Mouse (Mus musculus) spleen, adult 2 months (tissue): Measurements from ENCODE around the gene Gpcpd1.

ENCODE experiments used
- CTCF ChIP-seq: fragments of 200-500 bp; IDR thresholded peaks from 2 replicates; pipeline ENCODE4 v1.5.1; 2011; ENCODE audit warnings: mild to moderate bottlenecking, inconsistent platforms; ENCODE audit not compliant: insufficient read depth, insufficient read length, insufficient replicate concordance; ENCODE audit errors: extremely low read depth
- POLR2A ChIP-seq: fragments of 200-500 bp; IDR thresholded peaks from 2 replicates; pipeline ENCODE4 v1.6.1; 2011; ENCODE audit warnings: low read depth, low read length, inconsistent platforms

- TF ChIP-seq CTCF (no peak), POLR2A (no peak)
Measured at GRCm38 (mm10) chr2:132571301-132571700, 16.2 kb downstream of the Gpcpd1 start.
